Mouse (Mus musculus) c-Kit-negative CD71-positive TER-119-positive erythroid progenitor cells, embryonic 14.5 days (primary cell): ENCODE data around the gene Nup43.
A peak's percentile ranks its signal among the peaks of the same experiment; 100 is the strongest.
"Not testable (repeated sequence)": the region's sequence is repeated elsewhere in the genome, so short reads cannot be mapped to it uniquely, and the experiment has no call there.

Experiments used
- DNase-seq: peaks from one replicate; pipeline ENCODE4 v3.0.0-alpha.2; 2013; ENCODE audit warnings: low read depth, low spot score

Gene Nup43

DNA sequence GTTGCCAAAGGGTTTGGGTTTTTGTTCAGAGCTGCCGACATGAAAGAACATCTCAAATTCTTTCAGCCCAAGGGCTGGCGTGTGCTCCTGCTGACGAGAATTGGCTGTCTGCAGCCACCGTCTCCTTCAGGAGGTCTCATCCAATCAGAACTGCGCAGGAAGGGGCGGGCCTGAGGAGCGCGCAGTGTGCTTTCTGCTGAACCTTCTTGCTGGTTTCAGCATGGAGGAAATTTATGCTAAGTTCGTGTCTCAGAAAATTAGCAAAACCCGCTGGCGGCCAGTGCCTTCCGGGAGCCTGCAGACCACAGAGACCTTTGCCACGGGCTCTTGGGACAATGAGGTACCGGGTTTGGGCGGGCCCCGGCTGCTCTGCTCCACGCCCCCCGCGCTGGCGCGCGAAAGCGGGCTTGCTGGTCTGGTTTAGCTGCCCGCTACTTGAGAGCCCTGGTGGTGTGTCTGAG, at the start of gene Nup43:
Gene Nup43 (plus strand): TSS at position 162 of the 461 bp plus-strand sequence.
- peak; percentile 85 for DNase-seq

DNA sequence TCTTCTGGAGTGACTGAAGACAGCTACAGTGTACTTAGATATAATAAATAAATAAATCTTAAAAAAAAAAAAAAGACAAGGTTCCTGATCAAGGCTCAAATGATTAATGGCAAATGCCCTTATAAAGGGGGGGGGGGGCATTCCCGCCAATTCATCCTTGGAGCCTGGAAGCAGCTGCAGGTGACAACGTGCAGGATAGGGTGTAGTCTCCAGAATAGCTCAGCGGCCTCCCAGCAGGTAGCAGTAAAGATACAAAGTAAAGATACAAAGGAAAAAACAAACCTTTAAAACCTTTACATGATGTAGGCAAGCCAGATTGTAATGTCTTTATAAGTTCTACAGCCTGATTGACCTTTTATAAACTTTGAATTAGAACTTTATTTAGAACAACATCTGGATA, 49.7 kb upstream of the Nup43 start:
- not testable (repeated sequence) for DNase-seq

GRCm38 (mm10) chr10:7619821-7620241, 47.5 kb upstream of the Nup43 start:
- no peak for DNase-seq

DNA sequence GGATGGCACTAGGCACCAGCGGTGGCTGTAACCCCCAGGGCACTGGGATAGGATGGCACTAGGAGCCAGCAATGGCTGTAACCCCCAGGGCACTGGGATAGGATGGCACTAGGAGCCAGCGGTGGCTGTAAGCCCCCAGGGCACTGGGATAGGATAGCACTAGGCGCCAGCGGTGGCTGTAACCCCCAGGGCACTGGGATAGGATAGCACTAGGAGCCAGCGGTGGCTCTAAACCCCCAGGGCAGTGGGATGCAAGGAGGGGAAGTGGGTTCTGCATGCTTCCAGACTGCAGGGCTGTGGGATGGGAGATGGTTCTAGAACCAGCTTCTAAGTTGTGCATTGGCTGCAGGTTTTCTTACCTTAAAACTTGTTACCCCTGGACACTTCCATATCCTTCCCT, 46.6 kb upstream of the Nup43 start:
- DNase-seq = no peak

DNA sequence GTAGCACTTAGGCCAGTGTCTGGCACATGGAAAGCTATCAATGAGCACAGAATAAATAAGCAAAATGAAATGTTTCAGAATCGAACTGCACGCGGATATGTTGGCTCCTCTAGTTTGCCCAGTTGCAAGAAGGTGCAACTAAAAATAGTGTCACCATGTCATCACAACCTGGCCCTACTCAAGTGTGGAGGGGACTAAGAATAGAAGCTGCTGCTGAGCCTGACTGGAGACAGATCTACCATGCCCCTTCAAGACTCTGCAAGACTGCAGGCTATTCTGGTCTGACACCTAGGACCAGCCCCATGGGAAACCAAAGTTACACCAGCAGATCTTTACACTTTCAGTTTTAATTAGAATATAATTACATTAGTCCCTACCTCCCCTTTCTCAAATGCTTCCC, 44.9 kb upstream of the Nup43 start:
- DNase-seq = no peak

- no peak for DNase-seq
Measured at GRCm38 (mm10) chr10:7623861-7624518, 43.3 kb upstream of the Nup43 start.

- no peak for DNase-seq
Measured at GRCm38 (mm10) chr10:7629092-7629491, 38.2 kb upstream of the Nup43 start.

GRCm38 (mm10) chr10:7630286-7630685, 37.0 kb upstream of the Nup43 start:
- DNase-seq = no peak

- no peak for DNase-seq
Measured at GRCm38 (mm10) chr10:7630951-7631720, 36.2 kb upstream of the Nup43 start.

DNA sequence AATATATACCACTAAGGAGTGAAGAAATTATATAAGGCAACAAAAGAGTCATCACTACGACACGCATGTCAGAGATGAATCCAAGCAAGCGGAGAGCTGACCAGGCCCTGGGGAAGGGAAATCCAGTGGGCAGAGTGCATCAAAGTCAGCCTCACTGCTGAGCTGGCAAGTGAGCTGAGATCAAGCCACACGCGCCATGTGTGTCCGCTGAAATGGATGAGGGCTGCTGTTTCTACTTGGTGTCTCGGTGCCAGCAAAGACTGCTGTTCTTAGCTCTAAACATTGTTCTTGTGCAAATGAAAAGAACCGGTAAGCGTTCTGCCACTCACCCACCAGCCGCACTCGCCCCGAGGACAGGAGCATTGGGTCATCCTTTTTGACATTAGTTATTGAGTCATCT, 26.9 kb upstream of the Nup43 start:
- DNase-seq = no peak

- DNase-seq = no peak
Measured at GRCm38 (mm10) chr10:7645911-7646310, 21.4 kb upstream of the Nup43 start.

DNA sequence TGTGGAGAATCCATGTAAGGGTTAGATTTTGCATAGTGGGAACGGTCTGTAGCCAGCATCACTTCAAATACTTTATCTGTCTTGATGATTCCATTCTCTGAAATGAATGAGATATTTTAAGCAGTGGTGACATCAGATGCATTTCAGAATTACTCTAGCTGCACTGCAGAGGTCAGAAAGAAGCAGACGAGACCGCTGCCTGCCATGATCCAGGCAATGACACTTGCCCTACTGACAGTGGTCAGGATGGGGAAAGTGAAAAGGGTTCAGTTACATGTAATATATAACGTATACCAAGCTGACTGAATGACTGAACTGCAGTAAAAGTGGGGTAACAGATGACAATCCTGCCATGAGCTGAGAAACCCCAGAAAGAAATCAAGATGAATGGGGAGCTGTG, 18.2 kb upstream of the Nup43 start:
- DNase-seq = no peak

DNA sequence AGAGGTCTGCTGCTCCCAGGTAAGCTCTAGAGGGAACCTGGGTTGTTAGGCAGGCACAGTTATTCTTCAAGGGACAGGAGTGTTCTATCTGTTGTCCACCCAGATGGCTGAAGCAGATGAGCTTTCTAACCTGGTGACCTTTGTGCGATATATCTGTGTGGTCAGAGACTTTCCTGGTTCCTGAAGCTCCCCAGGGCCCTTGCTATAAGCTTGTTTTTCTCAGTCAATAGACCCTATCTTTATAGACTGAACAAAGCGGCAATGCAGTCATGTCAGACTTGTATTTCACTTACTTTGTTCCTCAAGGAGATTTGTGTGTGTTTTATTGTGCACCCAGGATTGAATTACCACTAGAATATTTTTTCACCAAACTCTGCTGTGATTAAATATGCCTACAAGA, 16.2 kb upstream of the Nup43 start:
- no peak for DNase-seq

- DNase-seq = peak; percentile 55
Measured at GRCm38 (mm10) chr10:7662471-7663141, 4.7 kb upstream of the Nup43 start.

- DNase-seq = peak; percentile 84
Measured at GRCm38 (mm10) chr10:7663159-7664026, 3.9 kb upstream of the Nup43 start.

DNA sequence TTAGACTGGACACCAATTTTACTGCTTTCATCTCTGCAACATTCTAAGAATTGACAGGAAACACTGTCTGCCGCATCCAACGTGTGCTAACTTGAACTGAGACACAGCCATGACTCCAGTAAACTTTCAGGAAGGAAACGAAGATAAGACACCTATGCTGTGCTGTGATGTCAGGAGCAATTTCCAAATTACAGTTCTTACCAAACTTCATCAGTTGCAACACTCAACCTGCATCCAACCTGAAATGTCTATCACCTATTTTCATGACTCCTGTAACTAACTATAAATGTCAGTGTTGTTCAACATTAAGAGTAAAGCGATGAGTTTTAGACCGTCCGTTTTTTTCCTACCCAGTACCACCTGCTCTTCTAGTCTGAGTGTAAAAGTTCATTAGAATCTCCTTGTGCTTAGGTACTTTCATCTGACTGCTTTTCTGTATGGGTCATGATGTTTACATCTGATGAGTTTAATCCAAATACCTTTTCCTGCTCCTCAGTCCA, 3.2 kb upstream of the Nup43 start:
- DNase-seq = no peak

GRCm38 (mm10) chr10:7664889-7665288, 2.4 kb upstream of the Nup43 start:
- no peak for DNase-seq

DNA sequence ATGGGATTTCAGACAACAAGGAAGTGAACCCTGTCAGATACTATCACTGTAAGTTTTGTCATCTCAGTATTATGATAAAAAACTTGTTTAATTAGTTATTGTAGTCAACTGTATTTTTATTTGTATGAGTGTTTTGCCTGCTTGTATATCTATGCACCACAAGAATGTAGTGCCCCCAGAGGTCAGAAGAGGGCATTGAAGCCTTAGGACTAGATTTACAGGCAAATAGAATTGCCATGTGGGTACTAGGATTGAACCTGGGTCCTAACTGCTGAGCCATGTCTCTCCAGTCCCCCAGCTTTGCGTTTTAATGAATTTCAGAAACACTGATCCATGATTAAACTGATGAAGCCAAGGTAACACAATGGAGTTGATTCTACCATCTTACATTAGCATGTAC, 6.4 kb downstream of the Nup43 start:
- DNase-seq = no peak

DNA sequence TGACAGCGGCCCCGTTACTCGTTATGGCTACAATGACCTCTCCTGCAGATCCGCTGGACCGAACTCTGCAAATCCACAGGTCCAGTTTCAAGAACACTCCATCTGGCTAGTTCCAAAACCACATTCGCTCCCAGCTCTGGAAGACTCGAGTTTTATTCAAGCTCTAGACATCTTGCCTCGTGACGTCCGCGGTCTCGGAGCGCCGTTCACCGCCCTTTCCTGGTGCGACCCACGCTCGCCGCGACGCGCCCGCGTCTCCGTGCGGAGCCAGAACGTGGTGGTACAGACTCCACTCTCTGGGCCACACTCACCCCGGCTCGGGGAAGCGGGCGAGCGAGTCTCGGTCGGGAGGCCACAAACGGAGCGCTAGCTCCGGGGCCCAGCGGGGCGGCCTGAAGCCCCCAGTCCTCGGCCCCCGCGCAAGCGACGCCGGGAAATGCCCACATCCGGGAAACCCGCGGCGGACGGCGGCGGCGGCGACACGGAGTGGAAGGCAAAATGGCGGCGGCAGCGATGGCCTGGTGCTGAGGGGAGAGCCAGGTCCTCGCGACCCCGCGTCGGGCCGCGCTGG, 13.5 kb downstream of the Nup43 start, which contains the start of the genes Pcmt1 and Lats1:
Gene Pcmt1 (minus strand): TSS at position 406 of the 571 bp plus-strand sequence.
Gene Lats1 (plus strand): TSS at position 484 of the 571 bp plus-strand sequence.
- DNase-seq = peak; percentile 49

- DNase-seq = peak; percentile 44
Measured at GRCm38 (mm10) chr10:7681343-7682025, 14.2 kb downstream of the Nup43 start.
